ENCODE assay signal across 7 mouse cellular contexts in the genomic region with DNA sequence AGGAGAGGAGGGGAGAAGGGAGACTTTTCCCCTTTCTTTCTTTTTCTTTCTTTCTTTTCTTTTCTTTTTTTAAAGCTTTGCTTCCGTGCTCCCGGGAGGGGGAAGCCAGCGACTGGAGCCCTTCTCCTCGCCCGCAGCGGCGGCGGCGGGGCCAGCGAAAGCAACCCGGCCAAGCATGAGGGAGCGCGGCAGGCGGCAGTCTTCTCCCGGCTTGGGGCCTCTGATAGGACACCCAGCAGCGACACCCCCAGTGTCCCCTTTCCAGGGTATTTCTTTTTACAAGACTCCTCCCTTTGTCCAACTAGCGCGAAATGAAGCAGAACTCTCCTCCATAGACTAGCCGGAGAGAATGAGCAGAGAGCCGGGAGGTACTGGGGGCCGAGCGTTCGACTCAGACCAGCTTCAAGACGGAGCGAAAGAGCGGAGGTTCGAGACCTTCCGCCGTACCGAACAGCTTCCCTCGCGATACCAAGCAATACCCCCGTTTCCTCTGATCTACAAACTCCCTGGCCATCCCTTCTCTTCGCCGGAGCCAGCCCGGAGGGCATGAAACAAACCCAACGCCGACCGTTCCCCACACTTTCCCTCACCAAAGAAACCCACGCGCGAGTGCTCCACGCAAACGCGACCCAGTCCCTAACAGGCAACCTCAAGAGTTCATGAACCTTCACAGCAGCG. TPM values are rescaled to one million over a fixed set of nuclear protein-coding genes. Genes with fewer than 3 reads are reported as not detected.
DNase-seq lines count a peak whose midpoint lies in the region; ATAC-seq and TF ChIP-seq lines count a peak whose summit lies in the region.

No protein-coding gene starts in this region.

- H3K4me3 ChIP-seq in E14TG2a.4 (replicated peaks; ENCODE audit: low read length), result peak overlapping the region; percentile 81
- H3K4me3 ChIP-seq in embryonic facial prominence, embryonic 14.5 days (ENCODE audit: low read depth, low read length), result peak overlapping the region; percentile 86
- H3K4me3 ChIP-seq in hindbrain, embryonic 10.5 days, result peak overlapping the region; percentile 61
- H3K4me3 ChIP-seq in liver, embryonic 12.5 days, result peak overlapping the region; percentile 47

- peaks cover 39% of the 10 kb centered on the region for H3K4me1 ChIP-seq in E14TG2a.4 (replicated peaks; ENCODE audit: low read depth, low read length)
- peaks cover 12% of the 10 kb centered on the region for H3K4me1 ChIP-seq in embryonic facial prominence, embryonic 14.5 days (ENCODE audit: control insufficient read depth, insufficient read depth, low read length)
- peaks cover 33% of the 10 kb centered on the region for H3K4me1 ChIP-seq in hindbrain, embryonic 10.5 days (replicated peaks)
- H3K4me1 ChIP-seq in liver, embryonic 12.5 days, result peaks cover 29% of the 10 kb centered on the region

- H3K36me3 ChIP-seq in E14TG2a.4 (ENCODE audit: insufficient read depth, low read length), result peaks cover 12% of the 10 kb centered on the region
- H3K36me3 ChIP-seq in embryonic facial prominence, embryonic 14.5 days (ENCODE audit: control insufficient read depth, insufficient read depth, low read length), result peaks cover 17% of the 10 kb centered on the region; the same call in 1 of the 2 replicates
- no peaks in the 10 kb centered on the region for H3K36me3 ChIP-seq in hindbrain, embryonic 10.5 days
- no peaks in the 10 kb centered on the region for H3K36me3 ChIP-seq in liver, embryonic 12.5 days

- TF ChIP-seq CTCF in E14TG2a.4 (conservative IDR thresholded peaks at IDR 0.05; ENCODE audit: low read length), result no peak

- H3K4me2 ChIP-seq in embryonic facial prominence, embryonic 14.5 days (ENCODE audit: low read depth, low read length), result peak overlapping the region; percentile 70
- peak overlapping the region; percentile 68 for H3K4me2 ChIP-seq in liver, embryonic 12.5 days

- H3K9me3 ChIP-seq in E14TG2a.4 (ENCODE audit: low read length), result no peaks in the 10 kb centered on the region
- no peaks in the 10 kb centered on the region for H3K9me3 ChIP-seq in embryonic facial prominence, embryonic 14.5 days (ENCODE audit: control insufficient read depth, low read length)
- no peaks in the 10 kb centered on the region for H3K9me3 ChIP-seq in hindbrain, embryonic 10.5 days
- no peaks in the 10 kb centered on the region for H3K9me3 ChIP-seq in liver, embryonic 12.5 days (replicated peaks)

- H3K27ac ChIP-seq in embryonic facial prominence, embryonic 14.5 days (replicated peaks; ENCODE audit: low read depth, low read length), result peak overlapping the region; percentile 89
- H3K27ac ChIP-seq in hindbrain, embryonic 10.5 days, result peak overlapping the region; percentile 89
- no peak overlapping the region for H3K27ac ChIP-seq in liver, embryonic 12.5 days

- peak; percentile 72 for DNase-seq in 3T3-L1 (ENCODE audit: low read depth, low spot score)
- DNase-seq in embryonic facial prominence, embryonic 14.5 days (ENCODE audit: low spot score), result no peak
- DNase-seq in hindbrain, embryonic 10.5 days (ENCODE audit: low spot score), result peak; percentile 57
- peak; percentile 54 for DNase-seq in retina, embryonic 14.5 days (ENCODE audit: low spot score)
- DNase-seq in natural killer cell, adult 2 months (ENCODE audit: low spot score in 2 of 2), result no peak

- peaks cover 89% of the 10 kb centered on the region for H3K27me3 ChIP-seq in E14TG2a.4 (ENCODE audit: insufficient read depth, low read length)
- peaks cover 61% of the 10 kb centered on the region for H3K27me3 ChIP-seq in embryonic facial prominence, embryonic 14.5 days (replicated peaks; ENCODE audit: control insufficient read depth, insufficient read depth, low read length)
- peaks cover 100% of the 10 kb centered on the region for H3K27me3 ChIP-seq in hindbrain, embryonic 10.5 days (ENCODE audit: insufficient read depth, poor library complexity, severe bottlenecking)
- H3K27me3 ChIP-seq in liver, embryonic 12.5 days (replicated peaks), result peaks cover 95% of the 10 kb centered on the region

- WGBS in embryonic facial prominence, embryonic 14.5 days, result under 1% methylated on average over 44 of the region's 46 CpGs
- WGBS in hindbrain, embryonic 10.5 days, result under 1% methylated on average over 46 of the region's 46 CpGs
- WGBS in liver, embryonic 12.5 days (ENCODE audit: insufficient replicate concordance), result under 1% methylated on average over 46 of the region's 46 CpGs

- ATAC-seq in embryonic facial prominence, embryonic 14.5 days (ENCODE audit: low read depth), result no peak
- no peak for ATAC-seq in liver, embryonic 12.5 days

- peak overlapping the region; percentile 97 for H3K9ac ChIP-seq in embryonic facial prominence, embryonic 14.5 days (ENCODE audit: low read depth, low read length)
- H3K9ac ChIP-seq in liver, embryonic 12.5 days, result no peak overlapping the region

RNA-seq across cellular contexts. Expression of a gene that starts 8.5 kb away (rescaled TPM):
- 46.5 and 53.9 TPM in 2 replicates for polyA plus RNA-seq in embryonic facial prominence, embryonic 14.5 days (2014; fragmentation: Nextera tagmentation; extraction: Ambion mirVana)
- 21.1 and 33.5 TPM in 2 replicates for polyA plus RNA-seq in hindbrain, embryonic 10.5 days (2016; fragmentation: Nextera tagmentation; extraction: Ambion mirVana)
- 0.19 and 1.1 TPM in 2 replicates for polyA plus RNA-seq in liver, embryonic 12.5 days (2016; fragmentation: Nextera tagmentation; extraction: Ambion mirVana)

Comparison
In these comparisons a context has a peak if more than half of its experiments do, and no peak if none do; other contexts are left out.
1. DNase-seq: peak in 3T3-L1 (single experiment), hindbrain, embryonic 10.5 days (single experiment) and retina, embryonic 14.5 days (single experiment); none in embryonic facial prominence, embryonic 14.5 days (single experiment) and natural killer cell, adult 2 months (0 of 2).
2. RNA of a gene that starts 8.5 kb away (polyA plus RNA-seq): 46.5 to 53.9 TPM in embryonic facial prominence, embryonic 14.5 days and 21.1 to 33.5 TPM in hindbrain, embryonic 10.5 days; 0.19 to 1.1 TPM in liver, embryonic 12.5 days; every median in the first group is over 10 times any median in the second.
3. Peak in every context shown above with its lines, with median percentiles within 50 percentile points of each other: H3K4me3 ChIP-seq.